Mouse (Mus musculus) liver, embryonic 14.5 days (tissue): ENCODE measurements at regions not wholly inside any gene's neighbourhood (a gene's known extent, or its start where the extent isn't known, plus 50 kb on each side); places are given as distances from the start of the nearest gene placed in this dataset.

Experiments
- ATAC-seq: fragments of 200-750 bp; cut with Nextera tagmentation; 2 replicates; pipeline ENCODE4 v1.8.0; 2017; ENCODE audit warnings: moderate number of reproducible peaks, mild to moderate bottlenecking, moderate library complexity; ENCODE audit not compliant: insufficient read depth
- DNase-seq, 3 experiments: peaks; one replicate each; pipeline ENCODE4 v3.0.0-alpha.2; 2012 to 2013; ENCODE audit warnings: low read depth in 3 of 3, low spot score in 3 of 3
- H3K27ac ChIP-seq: fragments of 300-500 bp; sonication (generic); 2 replicates; pipeline ENCODE4 v1.5.1; 2014; ENCODE audit warnings: moderate library complexity, mild to moderate bottlenecking, control low read depth, inconsistent platforms
- H3K27me3 ChIP-seq: fragments of 300-500 bp; sonication (generic); 2 replicates; pipeline ENCODE4 v1.6.1; 2014; ENCODE audit warnings: mild to moderate bottlenecking, low read length, moderate library complexity; ENCODE audit not compliant: control insufficient read depth, insufficient read depth
- H3K36me3 ChIP-seq: fragments of 300-500 bp; sonication (generic); replicated peaks from 2 replicates; pipeline ENCODE4 v1.6.1; 2014; ENCODE audit warnings: low read depth; ENCODE audit not compliant: control insufficient read depth, insufficient read depth
- H3K4me1 ChIP-seq, 2 experiments: fragments of 200-500 bp in 1 of 2; fragments of 300-500 bp in 1 of 2; sonication (generic) in 1 of 2; replicated peaks; 2 replicates each; pipeline ENCODE4 v1.6.1; 2012 to 2014; ENCODE audit warnings: antibody characterized with exemption in 1 of 2, inconsistent platforms in 1 of 2, low read length in 1 of 2; ENCODE audit not compliant: control insufficient read depth in 2 of 2, insufficient read depth in 2 of 2
- H3K4me2 ChIP-seq: fragments of 300-500 bp; sonication (generic); 2 replicates; pipeline ENCODE4 v1.6.1; 2014; ENCODE audit warnings: low read depth, mild to moderate bottlenecking, control low read depth, moderate library complexity
- H3K4me3 ChIP-seq, 2 experiments: fragments of 200-500 bp in 1 of 2; fragments of 300-500 bp in 1 of 2; sonication (generic) in 1 of 2; 2 replicates each; pipeline ENCODE4 v1.5.1; 2012 to 2014; ENCODE audit warnings: low read depth in 2 of 2, low read length in 2 of 2, mild to moderate bottlenecking in 2 of 2, control low read depth in 1 of 2, inconsistent platforms in 1 of 2, moderate library complexity in 1 of 2; ENCODE audit not compliant: insufficient read depth in 1 of 2
- H3K9ac ChIP-seq: fragments of 300-500 bp; sonication (generic); replicated peaks from 2 replicates; pipeline ENCODE4 v1.6.1; 2014; ENCODE audit warnings: mild to moderate bottlenecking, control low read depth, moderate library complexity
- H3K9me3 ChIP-seq: fragments of 300-500 bp; sonication (generic); 2 replicates; pipeline ENCODE4 v1.6.1; 2016; ENCODE audit warnings: low read length, mixed read lengths; ENCODE audit not compliant: control insufficient read depth
- CTCF ChIP-seq: IDR thresholded peaks from 2 replicates; pipeline ENCODE4 v1.5.1; 2016; ENCODE audit warnings: antibody characterized with exemption, low read depth, control low read depth
- EP300 ChIP-seq: IDR thresholded peaks from 2 replicates; pipeline ENCODE4 v1.6.1; 2016; ENCODE audit warnings: antibody characterized with exemption, low read depth
- WGBS: fragments of 180-500 bp; shearing (Covaris S2); extraction: QIAGEN DNeasy Blood & Tissue Kit; methylation state at CpG from one replicate; pipeline ENCODE4 v1.1.7; 2014; ENCODE audit not compliant: insufficient replicate concordance; 5-methylcytosine and 5-hydroxymethylcytosine counted together

GRCm38 (mm10) chr13:103512476-103512875 lies 178.2 kb upstream of the Mast4 start:
- ATAC-seq (no peak), DNase-seq (no peak)
- Histone ChIP-seq H3K27me3 (no peaks in the 10 kb centered on the region), H3K27ac (no peak overlapping the region), H3K36me3 (no peaks in the 10 kb centered on the region), H3K9ac (no peak overlapping the region), H3K4me3 (no peak overlapping the region), H3K4me2 (no peak overlapping the region), H3K9me3 (no peaks in the 10 kb centered on the region), H3K4me1 (no peaks in the 10 kb centered on the region)
- no peak for TF ChIP-seq EP300
- 71% methylated on average over 7 of the region's 7 CpGs for WGBS

- H3K4me2 ChIP-seq: no peak overlapping the region
- no peak overlapping the region for H3K27ac ChIP-seq
- H3K9ac ChIP-seq: no peak overlapping the region
- H3K4me1 ChIP-seq: no peaks in the 10 kb centered on the region
- 20% methylated on average over 7 of the region's 7 CpGs for WGBS
- no peaks in the 10 kb centered on the region for H3K36me3 ChIP-seq
- no peak overlapping the region for H3K4me3 ChIP-seq
- DNase-seq: no peak
- no peak for ATAC-seq
- TF ChIP-seq EP300 (no peak), CTCF (peak; percentile 5; the same call in 1 of the 2 replicates)
- no peaks in the 10 kb centered on the region for H3K27me3 ChIP-seq
- H3K9me3 ChIP-seq: no peaks in the 10 kb centered on the region
These were observed 170.7 kb upstream of the Mast4 start for GRCm38 (mm10) chr13:103504987-103505386.

GRCm38 (mm10) chr13:103499376-103499775 lies 165.1 kb upstream of the Mast4 start:
- H3K9me3 ChIP-seq: no peaks in the 10 kb centered on the region
- no peak overlapping the region for H3K4me2 ChIP-seq
- no peak for TF ChIP-seq CTCF
- no peak for TF ChIP-seq EP300
- 72% methylated on average over 8 of the region's 8 CpGs for WGBS
- H3K27me3 ChIP-seq: no peaks in the 10 kb centered on the region
- no peak overlapping the region for H3K27ac ChIP-seq
- H3K36me3 ChIP-seq: no peaks in the 10 kb centered on the region
- H3K4me3 ChIP-seq: no peak overlapping the region
- DNase-seq: no peak
- H3K4me1 ChIP-seq: no peaks in the 10 kb centered on the region
- H3K9ac ChIP-seq: no peak overlapping the region
- ATAC-seq: no peak

GRCm38 (mm10) chr13:103494371-103494770 lies 160.1 kb upstream of the Mast4 start:
- ATAC-seq (no peak), DNase-seq (no peak)
- H3K4me1 ChIP-seq: no peaks in the 10 kb centered on the region
- H3K9ac ChIP-seq: no peak overlapping the region
- H3K4me3 ChIP-seq: no peak overlapping the region
- no peaks in the 10 kb centered on the region for H3K27me3 ChIP-seq
- no peaks in the 10 kb centered on the region for H3K36me3 ChIP-seq
- H3K4me2 ChIP-seq: no peak overlapping the region
- WGBS: 53% methylated on average over 9 of the region's 9 CpGs
- TF ChIP-seq CTCF: no peak
- no peak for TF ChIP-seq EP300
- H3K9me3 ChIP-seq: no peaks in the 10 kb centered on the region
- H3K27ac ChIP-seq: no peak overlapping the region

- H3K27me3 ChIP-seq: no peaks in the 10 kb centered on the region
- no peaks in the 10 kb centered on the region for H3K4me1 ChIP-seq
- no peak for TF ChIP-seq CTCF
- TF ChIP-seq EP300: no peak
- DNase-seq (no peak), ATAC-seq (no peak)
- H3K9ac ChIP-seq: no peak overlapping the region
- H3K4me2 ChIP-seq: no peak overlapping the region
- no peaks in the 10 kb centered on the region for H3K9me3 ChIP-seq
- H3K4me3 ChIP-seq: no peak overlapping the region
- no peak overlapping the region for H3K27ac ChIP-seq
- WGBS: 19% methylated on average over 7 of the region's 7 CpGs
- H3K36me3 ChIP-seq: no peaks in the 10 kb centered on the region
These were observed 159.3 kb upstream of the Mast4 start for GRCm38 (mm10) chr13:103493567-103493966.
